Mouse (Mus musculus) intestine, embryonic 15.5 days (tissue): ENCODE measurements at regions not wholly inside any gene's neighbourhood (a gene's known extent, or its start where the extent isn't known, plus 50 kb on each side); places are given as distances from the start of the nearest gene placed in this dataset.
"Not testable (repeated sequence)": the region's sequence is repeated elsewhere in the genome, so short reads cannot be mapped to it uniquely, and the experiment has no call there.

Experiments used
- ATAC-seq: fragments of 200-750 bp; cut with Nextera tagmentation; 2 replicates; pipeline ENCODE4 v1.8.0; 2017; ENCODE audit warnings: moderate TSS enrichment, moderate library complexity
- H3K27ac ChIP-seq: fragments of 300-500 bp; sonication (generic); 2 replicates; pipeline ENCODE4 v1.5.1; 2015; ENCODE audit warnings: mild to moderate bottlenecking, inconsistent platforms
- H3K27me3 ChIP-seq: fragments of 300-500 bp; sonication (generic); replicated peaks from 2 replicates; pipeline ENCODE4 v1.6.1; 2015; ENCODE audit warnings: inconsistent platforms
- H3K36me3 ChIP-seq: fragments of 300-500 bp; sonication (generic); 2 replicates; pipeline ENCODE4 v1.6.1; 2015; ENCODE audit warnings: inconsistent platforms
- H3K4me1 ChIP-seq: fragments of 300-500 bp; sonication (generic); replicated peaks from 2 replicates; pipeline ENCODE4 v1.6.1; 2015; ENCODE audit warnings: inconsistent platforms
- H3K4me2 ChIP-seq: fragments of 300-500 bp; sonication (generic); replicated peaks from 2 replicates; pipeline ENCODE4 v1.6.1; 2015; ENCODE audit warnings: mild to moderate bottlenecking, inconsistent platforms
- H3K4me3 ChIP-seq: fragments of 300-500 bp; sonication (generic); replicated peaks from 2 replicates; pipeline ENCODE4 v1.5.1; 2015; ENCODE audit warnings: inconsistent platforms
- H3K9ac ChIP-seq: fragments of 300-500 bp; sonication (generic); 2 replicates; pipeline ENCODE4 v1.6.1; 2015; ENCODE audit warnings: inconsistent platforms
- H3K9me3 ChIP-seq: fragments of 300-500 bp; sonication (generic); 2 replicates; pipeline ENCODE4 v1.6.1; 2016; ENCODE audit warnings: inconsistent platforms
- WGBS: fragments of 180-500 bp; shearing (Covaris S2); methylation state at CpG from one replicate; pipeline ENCODE4 v1.1.7; 2015; 5-methylcytosine and 5-hydroxymethylcytosine counted together

- not testable (repeated sequence) for H3K27ac ChIP-seq, H3K4me2 ChIP-seq, H3K4me3 ChIP-seq, H3K4me1 ChIP-seq, H3K9ac ChIP-seq, H3K27me3 ChIP-seq, H3K9me3 ChIP-seq, H3K36me3 ChIP-seq, ATAC-seq
- 93% methylated on average over 2 of the region's 2 CpGs for WGBS
Observed at GRCm38 (mm10) chr9:6845281-6845680, 339.0 kb downstream of the Dync2h1 start.

- not testable (repeated sequence) for H3K4me1 ChIP-seq, H3K36me3 ChIP-seq, H3K4me2 ChIP-seq, H3K27ac ChIP-seq, H3K9me3 ChIP-seq, H3K9ac ChIP-seq, H3K27me3 ChIP-seq, H3K4me3 ChIP-seq
- ATAC-seq = peak; percentile 74; the same call in 1 of the 2 replicates
- WGBS = 71% methylated on average over 5 of the region's 5 CpGs
Observed at GRCm38 (mm10) chr9:6834936-6835335, 349.3 kb downstream of the Dync2h1 start.

- 53% methylated on average over 5 of the region's 5 CpGs for WGBS
- Histone ChIP-seq H3K9ac (no peak overlapping the region), H3K27me3 (no peaks in the 10 kb centered on the region), H3K27ac (no peak overlapping the region), H3K4me1 (no peaks in the 10 kb centered on the region), H3K4me3 (no peak overlapping the region), H3K4me2 (no peak overlapping the region), H3K36me3 (no peaks in the 10 kb centered on the region), H3K9me3 (no peaks in the 10 kb centered on the region)
- no peak for ATAC-seq
Observed at GRCm38 (mm10) chr9:6834470-6834869, 349.8 kb downstream of the Dync2h1 start.

GRCm38 (mm10) chr9:6832862-6833261 is 351.4 kb downstream of the Dync2h1 start:
- H3K4me1 ChIP-seq = no peaks in the 10 kb centered on the region
- no peaks in the 10 kb centered on the region for H3K36me3 ChIP-seq
- H3K9me3 ChIP-seq = no peaks in the 10 kb centered on the region
- H3K4me2 ChIP-seq = no peak overlapping the region
- 45% methylated on average over 2 of the region's 2 CpGs for WGBS
- no peak overlapping the region for H3K4me3 ChIP-seq
- no peak overlapping the region for H3K27ac ChIP-seq
- no peak overlapping the region for H3K9ac ChIP-seq
- H3K27me3 ChIP-seq = no peaks in the 10 kb centered on the region
- 0 out of 2 replicates have a peak, but pooled peaks have one; percentile 9 for ATAC-seq

- not testable (repeated sequence) for H3K4me2 ChIP-seq, H3K4me1 ChIP-seq, H3K27ac ChIP-seq, H3K27me3 ChIP-seq, H3K36me3 ChIP-seq, H3K9me3 ChIP-seq, ATAC-seq, H3K4me3 ChIP-seq, H3K9ac ChIP-seq
- 84% methylated on average over 6 of the region's 6 CpGs for WGBS
Observed at GRCm38 (mm10) chr9:6831642-6832041, 352.6 kb downstream of the Dync2h1 start.

- Histone ChIP-seq H3K27ac (no peak overlapping the region), H3K9me3 (no peaks in the 10 kb centered on the region), H3K27me3 (no peaks in the 10 kb centered on the region), H3K4me2 (no peak overlapping the region), H3K36me3 (no peaks in the 10 kb centered on the region), H3K4me1 (no peaks in the 10 kb centered on the region), H3K9ac (no peak overlapping the region), H3K4me3 (no peak overlapping the region)
- 82% methylated on average over 3 of the region's 3 CpGs for WGBS
- no peak for ATAC-seq
Observed at GRCm38 (mm10) chr9:6826581-6826980, 357.7 kb downstream of the Dync2h1 start.

- H3K36me3 ChIP-seq = no peaks in the 10 kb centered on the region
- no peak overlapping the region for H3K27ac ChIP-seq
- H3K9ac ChIP-seq = no peak overlapping the region
- no peaks in the 10 kb centered on the region for H3K9me3 ChIP-seq
- H3K4me1 ChIP-seq = no peaks in the 10 kb centered on the region
- H3K4me3 ChIP-seq = no peak overlapping the region
- no peaks in the 10 kb centered on the region for H3K27me3 ChIP-seq
- no peak overlapping the region for H3K4me2 ChIP-seq
- ATAC-seq = no peak
Observed at GRCm38 (mm10) chr9:6825609-6826008, 358.6 kb downstream of the Dync2h1 start.

GRCm38 (mm10) chr9:6823946-6824345 is 360.3 kb downstream of the Dync2h1 start:
- not testable (repeated sequence) for H3K4me3 ChIP-seq, H3K27ac ChIP-seq, H3K4me2 ChIP-seq, H3K27me3 ChIP-seq, H3K36me3 ChIP-seq, H3K4me1 ChIP-seq, H3K9me3 ChIP-seq, H3K9ac ChIP-seq, ATAC-seq
- 82% methylated on average over 1 of the region's 1 CpGs for WGBS

GRCm38 (mm10) chr9:6823536-6823935 is 360.7 kb downstream of the Dync2h1 start:
- H3K4me1 ChIP-seq = no peaks in the 10 kb centered on the region
- no peaks in the 10 kb centered on the region for H3K9me3 ChIP-seq
- no peak overlapping the region for H3K4me2 ChIP-seq
- no peak overlapping the region for H3K4me3 ChIP-seq
- ATAC-seq = no peak
- no peak overlapping the region for H3K9ac ChIP-seq
- H3K27ac ChIP-seq = no peak overlapping the region
- H3K27me3 ChIP-seq = no peaks in the 10 kb centered on the region
- WGBS = 83% methylated on average over 1 of the region's 1 CpGs
- H3K36me3 ChIP-seq = no peaks in the 10 kb centered on the region

- 33% methylated on average over 2 of the region's 2 CpGs for WGBS
- H3K9ac ChIP-seq = no peak overlapping the region
- H3K9me3 ChIP-seq = no peaks in the 10 kb centered on the region
- no peak for ATAC-seq
- no peaks in the 10 kb centered on the region for H3K4me1 ChIP-seq
- H3K27ac ChIP-seq = no peak overlapping the region
- H3K4me2 ChIP-seq = no peak overlapping the region
- H3K36me3 ChIP-seq = no peaks in the 10 kb centered on the region
- H3K27me3 ChIP-seq = no peaks in the 10 kb centered on the region
- no peak overlapping the region for H3K4me3 ChIP-seq
Observed at GRCm38 (mm10) chr9:6776671-6777070, 407.6 kb downstream of the Dync2h1 start.

- Histone ChIP-seq H3K27me3 (no peaks in the 10 kb centered on the region), H3K9ac (no peak overlapping the region), H3K4me2 (no peak overlapping the region), H3K4me3 (no peak overlapping the region), H3K36me3 (no peaks in the 10 kb centered on the region), H3K4me1 (no peaks in the 10 kb centered on the region), H3K9me3 (no peaks in the 10 kb centered on the region), H3K27ac (no peak overlapping the region)
- 69% methylated on average over 1 of the region's 1 CpGs for WGBS
- peak; percentile 92 for ATAC-seq
Observed at GRCm38 (mm10) chr9:6741478-6741877, 442.8 kb downstream of the Dync2h1 start.

- Histone ChIP-seq H3K36me3 (no peaks in the 10 kb centered on the region), H3K4me3 (no peak overlapping the region), H3K27ac (no peak overlapping the region), H3K9me3 (no peaks in the 10 kb centered on the region), H3K4me2 (no peak overlapping the region), H3K4me1 (no peaks in the 10 kb centered on the region), H3K9ac (no peak overlapping the region), H3K27me3 (no peaks in the 10 kb centered on the region)
- no peak for ATAC-seq
- 90% methylated on average over 1 of the region's 1 CpGs for WGBS
Observed at GRCm38 (mm10) chr9:6736411-6736810, 447.8 kb downstream of the Dync2h1 start.

GRCm38 (mm10) chr9:6726411-6726810 is 456.8 kb upstream of the Ddi1 start:
- H3K36me3 ChIP-seq = no peaks in the 10 kb centered on the region
- H3K4me3 ChIP-seq = no peak overlapping the region
- no peaks in the 10 kb centered on the region for H3K9me3 ChIP-seq
- 46% methylated on average over 1 of the region's 1 CpGs for WGBS
- H3K9ac ChIP-seq = no peak overlapping the region
- no peak for ATAC-seq
- no peak overlapping the region for H3K4me2 ChIP-seq
- H3K27ac ChIP-seq = no peak overlapping the region
- H3K4me1 ChIP-seq = no peaks in the 10 kb centered on the region
- no peaks in the 10 kb centered on the region for H3K27me3 ChIP-seq
